Mouse (Mus musculus): ENCODE measurements around the gene Mfsd5.

Gene Mfsd5

DNA sequence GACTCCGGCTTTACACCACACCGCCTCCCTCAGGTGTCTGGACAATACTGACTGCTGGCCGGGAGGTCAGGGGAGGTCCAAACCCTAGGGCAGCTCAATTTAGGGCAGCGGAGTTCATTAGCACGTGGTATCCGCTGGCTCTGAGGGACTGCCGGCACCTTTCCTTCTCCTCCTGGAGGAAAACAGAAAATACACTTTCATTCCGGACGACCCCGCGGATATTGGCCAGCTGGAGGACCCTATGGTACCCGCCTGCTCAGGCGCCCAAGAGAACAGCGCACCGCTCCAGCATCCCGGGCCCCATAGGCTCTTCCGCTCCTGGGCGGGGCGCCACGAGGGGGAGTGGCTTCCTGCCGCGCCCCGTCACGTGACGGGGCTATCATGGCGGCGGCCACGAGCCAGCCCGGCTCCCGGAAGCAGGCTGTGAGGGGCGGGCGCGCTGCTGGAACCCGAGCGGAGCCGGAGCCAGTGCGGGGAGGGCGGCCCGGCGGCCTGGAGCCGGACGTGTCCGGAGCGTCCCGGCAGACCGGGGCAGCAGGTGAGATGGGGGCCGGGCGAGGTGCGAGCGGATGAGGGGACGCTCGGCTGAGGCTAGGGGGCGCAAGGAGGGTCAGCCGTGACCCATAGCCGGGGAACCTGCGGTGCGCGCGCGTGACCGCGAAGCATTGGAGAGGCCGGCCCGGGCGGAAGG, at the start of gene Mfsd5:
Gene Mfsd5, plus strand, starts transcription at position 363 of the 691 bp plus-strand sequence.
- in situ Hi-C loops (cut with MboI, MseI): no loop called here

- in situ Hi-C loops (cut with MboI, MseI): no loop called here
Measured at GRCm38 (mm10) chr15:102230408-102231321, 48.6 kb upstream of the Mfsd5 start.

DNA sequence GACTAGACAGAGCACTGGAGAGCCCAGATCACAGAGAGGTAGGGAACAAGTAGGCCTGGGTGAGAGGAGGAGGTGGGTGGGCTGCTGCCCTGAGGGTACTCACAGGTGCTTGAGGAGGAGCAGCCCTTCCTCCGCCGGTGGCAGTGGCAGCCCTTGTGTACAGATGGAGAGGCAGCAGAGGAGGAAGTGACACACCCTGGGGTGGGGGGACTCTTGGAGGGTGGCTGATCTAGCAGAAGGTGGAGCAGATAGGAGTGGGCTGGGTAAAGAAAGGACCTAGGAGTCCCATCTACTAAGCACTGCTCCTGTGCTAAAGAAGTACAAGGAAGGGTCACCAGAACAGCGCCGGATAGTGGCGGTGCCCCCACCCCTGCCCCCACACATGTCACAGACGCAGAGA, 47.5 kb upstream of the Mfsd5 start, which contains the start of gene Itgb7:
Gene Itgb7, minus strand, starts transcription at position 197 of the 400 bp plus-strand sequence.
- in situ Hi-C loops (cut with MboI, MseI): no loop called here

DNA sequence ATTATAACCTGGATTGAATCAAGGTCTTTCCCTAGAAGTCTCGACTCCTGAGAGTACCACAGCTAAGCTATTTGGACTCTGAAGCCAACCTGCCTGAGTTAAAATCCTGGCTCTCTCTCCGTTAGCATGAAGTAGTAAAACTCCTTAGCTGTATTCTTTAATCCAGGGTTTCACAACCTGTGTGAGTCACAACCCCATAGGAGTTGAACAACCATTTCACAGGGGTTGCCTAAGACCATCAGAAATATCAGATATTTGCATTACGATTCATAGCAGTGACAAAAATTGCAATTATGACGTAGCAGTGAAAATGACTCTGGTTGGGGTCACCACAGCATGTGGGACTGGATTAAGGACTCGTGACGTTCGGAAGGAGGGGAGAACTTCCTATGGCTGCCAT, 46.5 kb upstream of the Mfsd5 start:
- in situ Hi-C loops (cut with MboI, MseI): no loop called here

DNA sequence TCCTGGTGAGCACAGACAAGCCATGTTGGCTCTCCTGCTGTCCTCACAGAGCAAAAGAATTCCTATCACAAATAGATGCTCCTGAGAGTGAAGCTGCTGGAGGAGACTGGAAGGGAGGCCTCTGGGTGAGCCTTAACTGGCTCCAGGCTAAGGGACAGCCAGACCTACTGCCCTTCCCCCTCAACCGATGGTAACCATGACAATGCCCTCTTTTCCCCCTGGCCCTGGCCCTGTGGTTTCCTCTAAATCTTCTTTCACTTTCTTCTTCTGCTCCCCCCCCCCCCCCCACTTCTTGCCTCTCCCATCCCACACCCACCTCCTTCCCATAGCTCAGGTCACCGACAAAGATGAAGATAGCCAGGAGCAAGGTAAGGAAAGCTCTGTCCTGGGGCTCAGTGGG, 45.4 kb upstream of the Mfsd5 start:
- in situ Hi-C loops (cut with MboI, MseI): no loop called here

- in situ Hi-C loops (cut with MboI, MseI): no loop called here
Measured at GRCm38 (mm10) chr15:102235371-102236027, 43.8 kb upstream of the Mfsd5 start.

DNA sequence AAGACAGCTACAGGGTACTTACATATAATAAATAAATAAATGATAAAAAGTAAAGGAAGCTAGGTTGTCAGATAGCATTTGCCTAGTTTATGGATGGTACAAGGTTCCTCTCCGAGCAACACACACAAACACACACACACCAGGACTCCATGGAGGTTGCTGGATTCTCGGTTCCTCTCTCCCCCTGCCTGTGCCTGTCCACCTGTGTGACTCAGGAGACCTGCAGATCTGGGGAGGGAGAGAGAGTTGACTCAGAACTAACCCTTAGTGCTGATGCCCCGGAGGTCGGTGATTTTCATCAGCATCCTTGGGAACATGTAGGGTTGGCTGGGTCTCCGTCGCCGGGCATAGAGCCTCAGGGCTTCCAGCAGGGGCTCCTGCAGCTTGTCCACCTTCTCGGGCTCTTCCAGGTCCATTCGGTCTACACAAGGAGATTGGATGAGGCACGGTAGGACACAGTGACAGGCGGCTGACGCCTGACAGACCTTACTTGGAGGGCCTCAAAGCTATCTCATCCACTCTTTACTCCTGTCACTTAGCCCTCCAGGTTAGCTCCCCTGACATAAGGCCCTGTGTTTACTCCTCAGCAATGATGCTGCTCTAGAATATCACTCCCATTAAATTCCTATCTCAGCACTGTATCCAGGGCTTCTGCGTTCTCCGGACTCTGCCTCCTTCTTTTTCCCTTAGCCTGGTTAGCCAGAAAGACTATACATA, 40.6 kb upstream of the Mfsd5 start:
- in situ Hi-C loops (cut with MboI, MseI): no loop called here

- in situ Hi-C loops (cut with MboI, MseI): no loop called here
Measured at GRCm38 (mm10) chr15:102239260-102239590, 40.0 kb upstream of the Mfsd5 start.

DNA sequence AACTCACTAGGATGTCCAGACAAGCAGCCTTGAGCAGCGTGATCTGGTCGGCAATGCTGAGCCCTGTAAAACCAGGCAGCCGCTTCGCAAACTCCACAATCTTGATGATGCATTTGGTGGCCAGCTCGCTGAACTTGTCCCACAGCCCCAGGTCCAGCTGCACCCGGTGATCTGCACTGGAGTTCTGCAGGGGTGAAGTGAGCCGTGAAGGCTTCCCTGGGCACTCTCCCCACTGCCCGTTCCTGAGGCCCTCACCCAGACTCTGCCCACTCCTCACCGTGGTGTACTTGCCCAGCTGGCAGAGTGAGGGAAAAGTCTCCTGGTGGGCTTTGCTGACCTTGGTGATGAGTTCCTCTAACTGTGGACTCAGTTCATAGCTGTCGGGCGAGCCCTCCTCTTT, 39.4 kb upstream of the Mfsd5 start:
- in situ Hi-C loops (cut with MboI, MseI): no loop called here

DNA sequence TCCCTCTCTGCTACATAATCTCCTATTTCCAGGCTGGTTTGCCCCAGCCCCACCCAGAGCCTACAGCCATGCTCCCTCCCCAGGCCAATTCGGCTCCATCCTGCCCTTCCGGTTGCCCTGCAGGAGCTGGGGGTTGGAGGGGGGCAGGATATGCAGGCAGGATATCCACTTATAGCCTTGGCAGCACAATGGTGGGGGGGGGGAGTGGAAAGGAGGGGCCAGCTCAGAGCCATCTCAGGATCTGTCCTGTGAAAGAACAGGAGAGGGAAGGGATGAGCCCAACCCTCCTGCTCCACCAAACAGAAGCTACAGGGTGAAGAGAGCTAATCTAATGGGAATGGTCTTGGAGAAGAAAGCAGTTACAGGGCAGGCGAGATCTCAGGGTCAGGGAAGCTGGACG, 38.6 kb upstream of the Mfsd5 start:
- in situ Hi-C loops (cut with MboI, MseI): no loop called here

GRCm38 (mm10) chr15:102242404-102243228, 36.6 kb upstream of the Mfsd5 start:
- in situ Hi-C loops (cut with MboI, MseI): no loop called here

DNA sequence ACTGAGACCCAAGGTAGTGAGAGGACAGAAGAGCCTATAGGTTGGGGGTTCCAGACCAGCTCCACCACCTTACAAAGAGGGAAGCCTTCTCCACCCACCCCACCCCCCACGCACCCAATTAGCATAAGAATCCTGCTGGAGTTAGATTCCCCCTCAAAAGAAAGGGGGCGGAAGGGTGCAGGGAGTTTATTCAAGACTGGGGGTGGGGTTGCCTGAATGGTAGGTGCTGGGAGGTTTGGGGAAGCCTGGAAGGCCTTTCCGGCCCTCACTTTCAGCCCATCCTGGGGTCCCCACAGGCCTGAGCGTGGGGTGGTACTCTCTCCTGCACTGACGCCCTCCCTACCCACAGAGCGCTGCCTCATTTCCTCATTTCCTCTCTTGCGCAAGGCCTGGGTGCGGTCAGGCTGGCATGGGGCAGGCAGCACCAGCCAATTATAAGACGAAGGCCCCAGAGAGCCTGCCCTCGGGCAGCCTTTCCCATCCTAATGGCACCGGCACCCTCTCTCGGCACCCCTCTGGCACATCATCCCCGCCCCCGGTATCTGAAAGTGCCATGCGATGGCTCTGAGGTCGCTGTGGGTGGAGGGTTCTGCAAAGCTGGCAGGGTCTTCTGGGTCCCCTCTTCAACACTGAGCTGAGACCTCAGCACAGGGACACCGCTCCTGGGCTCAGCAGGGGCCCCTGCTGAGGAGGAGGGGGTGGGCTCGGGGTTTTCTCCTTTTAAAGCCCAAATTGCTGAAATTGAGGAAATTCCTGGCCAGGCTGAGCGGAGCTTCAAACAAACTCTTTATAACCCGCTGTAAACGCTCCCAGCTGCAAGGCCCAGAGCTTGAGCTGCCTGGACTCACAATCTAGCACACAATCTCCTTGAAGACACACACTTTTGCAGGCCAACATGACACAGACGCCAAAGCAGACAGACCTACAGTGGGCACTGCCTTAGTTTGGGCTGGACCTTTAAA, 35.7 kb upstream of the Mfsd5 start:
- in situ Hi-C loops (cut with MboI, MseI): no loop called here

DNA sequence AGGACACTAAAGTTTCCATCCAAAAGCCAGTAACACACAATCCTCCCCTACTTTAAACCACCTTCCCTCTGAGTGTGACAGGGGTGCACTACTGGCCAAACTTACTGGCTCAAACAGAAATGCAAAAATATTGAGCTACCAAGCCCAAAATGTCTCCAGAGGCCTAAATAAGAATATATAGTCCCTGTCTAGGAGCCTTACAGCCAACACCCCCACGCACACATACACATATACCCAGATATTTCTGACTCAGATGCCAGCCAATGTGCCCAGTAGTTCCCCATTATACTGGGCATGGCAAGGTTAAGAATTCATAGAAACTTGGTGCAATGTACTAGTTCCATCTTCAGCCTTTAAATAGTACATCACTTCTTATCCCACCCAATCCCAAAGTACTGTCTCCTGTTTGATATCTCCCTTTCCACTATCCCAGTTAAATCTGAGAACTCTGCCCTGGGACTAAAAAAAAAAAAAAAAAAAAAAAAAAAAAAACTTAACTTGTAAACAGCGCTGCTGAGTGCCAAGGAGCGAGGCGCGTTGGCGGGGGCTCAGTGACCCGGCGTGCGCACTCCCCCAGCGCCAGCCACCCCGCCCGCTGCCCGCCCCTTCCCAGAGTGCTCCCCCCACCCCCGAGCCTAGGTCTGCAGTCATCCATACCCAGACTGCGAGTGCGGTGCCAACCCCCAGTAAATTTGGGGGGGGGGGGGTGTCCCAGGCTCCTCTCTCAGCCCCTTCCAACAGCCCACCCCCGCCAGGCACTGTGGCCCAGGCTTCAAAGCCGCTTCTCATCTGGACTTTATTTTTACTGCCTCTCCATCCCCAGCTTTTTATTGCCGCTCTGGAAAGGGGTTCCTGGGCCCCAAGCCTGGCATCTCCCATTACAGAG, 34.7 kb upstream of the Mfsd5 start:
- in situ Hi-C loops (cut with MboI, MseI): no loop called here

DNA sequence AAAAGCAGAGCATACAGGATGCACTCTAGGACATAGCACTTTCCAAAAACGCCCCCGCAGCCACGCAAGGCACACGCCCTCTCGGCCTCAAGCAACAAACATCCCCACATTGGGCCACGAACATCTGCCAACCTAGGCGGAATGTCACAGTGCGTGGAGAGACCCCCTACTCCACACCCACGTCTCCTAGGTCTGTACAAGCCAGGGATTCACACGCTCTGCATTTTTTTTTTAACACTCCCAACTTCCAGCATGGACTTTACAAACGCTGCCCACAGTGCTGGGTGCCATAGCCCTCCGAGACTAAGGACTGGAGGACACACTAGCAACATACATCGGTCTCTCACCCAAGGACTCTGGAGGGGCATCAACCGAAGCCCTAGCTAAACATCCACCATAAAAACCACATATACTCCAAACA, 33.8 kb upstream of the Mfsd5 start:
- in situ Hi-C loops (cut with MboI, MseI): no loop called here

- in situ Hi-C loops (cut with MboI, MseI): no loop called here
Measured at GRCm38 (mm10) chr15:102245891-102246741, 33.1 kb upstream of the Mfsd5 start.

GRCm38 (mm10) chr15:102246866-102247251, 32.4 kb upstream of the Mfsd5 start:
- in situ Hi-C loops (cut with MboI, MseI): no loop called here

DNA sequence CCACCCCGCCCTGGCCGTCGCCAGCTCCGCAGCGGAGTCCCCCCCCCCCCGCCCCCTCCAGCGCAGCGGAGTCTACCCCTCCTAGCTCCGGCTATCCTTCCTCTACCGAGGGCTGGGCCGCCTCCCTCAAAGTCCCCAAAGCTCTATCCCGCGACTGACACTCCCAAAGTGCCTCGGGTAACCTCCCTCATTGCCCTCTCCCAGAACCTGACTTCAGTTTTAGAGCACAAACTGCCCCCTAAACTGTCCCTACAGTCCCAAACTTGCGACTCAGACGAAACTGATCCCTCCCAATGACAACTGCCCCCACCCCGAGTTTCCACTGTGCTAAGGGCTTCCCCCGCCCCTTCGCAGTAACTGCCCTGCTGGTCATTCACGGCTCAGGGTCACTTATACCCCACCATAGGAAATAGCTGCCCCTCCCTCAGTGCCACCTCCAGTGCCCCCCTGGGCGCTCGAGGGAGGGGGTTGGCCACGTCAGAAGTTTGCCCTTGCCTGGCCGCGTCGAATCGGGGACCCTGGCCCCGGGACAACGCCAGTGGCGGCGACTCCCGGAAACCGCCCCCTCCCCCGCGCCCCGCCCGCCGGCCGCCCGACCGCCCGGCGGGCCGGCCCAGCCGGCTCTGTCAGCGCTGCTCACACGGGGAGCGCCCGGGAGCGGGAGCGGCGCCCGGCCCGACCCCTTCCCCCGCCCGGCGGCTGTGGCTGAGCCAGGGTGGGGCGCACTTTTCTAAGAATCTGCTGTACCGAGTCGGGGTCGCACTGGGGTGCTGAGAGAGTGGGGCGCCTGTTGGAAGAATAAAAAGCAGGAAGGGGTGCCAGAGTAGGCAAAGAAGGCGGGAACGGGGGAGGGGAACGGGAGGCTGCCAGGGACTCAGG, 31.8 kb upstream of the Mfsd5 start:
- in situ Hi-C loops (cut with MboI, MseI): no loop called here
